Mouse (Mus musculus) erythroblast, embryonic 14.5 days (primary cell): ENCODE measurements around the gene Zmym1.
"Not testable (repeated sequence)": the region's sequence is repeated elsewhere in the genome, so short reads cannot be mapped to it uniquely, and the experiment has no call there.

ENCODE experiments used
- GATA1 ChIP-seq: IDR thresholded peaks from 2 replicates; pipeline ENCODE4 v1.6.1; 2012; ENCODE audit warnings: low read length, inconsistent platforms, mixed read lengths
- TAL1 ChIP-seq: IDR thresholded peaks from 3 replicates; pipeline ENCODE4 v1.6.1; 2012; ENCODE audit warnings: low read length, inconsistent platforms, mixed read lengths

DNA sequence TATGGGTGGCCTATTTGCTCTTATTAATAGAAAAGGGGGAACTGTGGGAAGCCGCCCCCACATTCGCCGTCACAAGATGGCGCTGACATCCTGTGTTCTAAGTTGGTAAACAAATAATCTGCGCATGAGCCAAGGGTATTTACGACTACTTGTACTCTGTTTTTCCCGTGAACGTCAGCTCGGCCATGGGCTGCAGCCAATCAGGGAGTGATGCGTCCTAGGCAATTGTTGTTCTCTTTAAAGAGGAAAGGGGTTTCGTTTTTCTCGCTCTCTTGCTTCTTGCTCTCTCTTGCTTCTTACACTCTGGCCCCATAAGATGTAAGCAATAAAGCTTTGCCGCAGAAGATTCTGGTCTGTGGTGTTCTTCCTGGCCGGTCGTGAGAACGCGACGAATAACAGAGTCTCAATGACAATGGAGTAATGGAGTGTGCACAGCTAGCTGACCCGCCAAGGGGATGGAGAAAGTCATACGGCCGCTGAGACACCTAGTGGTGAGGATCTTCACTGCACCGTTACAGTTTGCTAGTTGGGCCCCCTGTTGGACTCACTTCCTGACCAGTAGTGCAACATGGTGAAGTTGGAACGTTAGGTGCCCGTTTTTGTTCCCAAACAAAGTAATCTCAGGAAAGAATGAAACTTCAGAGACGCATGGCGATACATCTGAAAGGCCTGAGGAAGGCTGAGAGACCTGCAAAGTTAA is 45.5 kb downstream of the Zmym1 start:
- TF ChIP-seq GATA1, TAL1: not testable (repeated sequence)
